Mouse (Mus musculus): Measurements from ENCODE around the gene Dglucy.
A peak's percentile ranks its signal among the peaks of the same experiment; 100 is the strongest.

Gene Dglucy

DNA sequence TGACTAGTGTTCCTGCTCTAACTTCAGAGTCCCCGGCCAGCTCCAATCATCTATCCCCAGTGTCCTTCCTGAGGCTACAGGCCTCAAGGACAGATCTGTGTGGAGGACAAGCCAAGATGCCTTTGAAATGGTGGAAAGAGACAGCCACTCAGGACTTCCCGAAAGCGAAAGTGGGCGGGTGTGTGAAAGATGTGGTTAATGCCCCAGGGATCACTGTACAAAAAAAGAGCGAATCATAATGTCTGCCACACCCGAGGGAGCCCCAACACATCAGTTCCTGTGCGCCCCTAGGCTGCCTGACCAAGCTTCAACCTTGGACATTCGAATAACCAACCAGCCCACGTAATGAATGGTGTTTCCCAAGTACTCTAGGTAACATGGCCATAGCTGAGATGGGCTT, 149.4 kb downstream of the Dglucy start:
- DNase-seq (ENCODE audit: low read depth, low spot score), result no peak

GRCm38 (mm10) chr12:100931653-100932052, 152.8 kb downstream of the Dglucy start:
- no peak for DNase-seq (ENCODE audit: low read depth, low spot score)

- no peak for DNase-seq (ENCODE audit: low read depth, low spot score)
Observed at GRCm38 (mm10) chr12:100934796-100935195, 155.9 kb downstream of the Dglucy start.

DNA sequence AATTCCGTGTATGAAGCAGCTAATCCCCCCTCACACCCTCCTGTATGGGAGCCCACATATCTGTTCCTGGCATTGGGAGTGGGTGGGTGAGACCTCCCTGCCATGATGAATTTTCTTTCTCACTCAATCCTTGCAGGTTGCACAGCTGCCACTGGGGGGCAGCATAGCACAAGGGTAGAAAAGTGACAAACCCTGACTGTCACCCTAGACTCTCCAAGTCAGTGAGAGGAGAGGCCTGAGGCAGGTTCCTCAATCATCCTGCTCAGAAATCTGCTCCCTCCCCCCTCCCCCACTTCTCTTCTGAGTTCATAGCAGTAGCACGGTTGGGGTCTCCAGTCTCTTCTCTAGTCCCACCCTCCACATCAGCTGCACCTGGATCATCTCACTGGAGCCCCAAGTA, 157.3 kb downstream of the Dglucy start:
- DNase-seq (ENCODE audit: low read depth, low spot score), result peak; percentile 76

DNA sequence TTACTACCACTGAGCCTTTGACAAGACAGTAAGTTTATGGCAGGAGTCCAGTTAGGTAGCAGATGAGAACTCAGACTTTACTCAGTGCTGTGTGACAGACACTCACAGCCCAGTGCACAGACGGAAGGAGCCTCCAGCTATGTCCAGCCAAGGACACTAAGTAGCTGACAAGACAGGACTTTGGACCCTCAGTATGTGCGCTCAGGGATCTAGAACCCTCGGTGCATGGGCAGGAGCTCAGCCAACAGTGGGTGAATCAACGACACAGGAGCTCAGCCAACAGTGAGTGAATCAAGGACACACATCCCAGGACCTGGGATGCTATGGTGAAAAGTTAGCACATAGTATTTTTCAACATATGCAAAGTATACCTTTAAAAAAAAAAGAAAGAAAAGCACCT, 157.9 kb downstream of the Dglucy start:
- DNase-seq (ENCODE audit: low read depth, low spot score), result no peak

DNA sequence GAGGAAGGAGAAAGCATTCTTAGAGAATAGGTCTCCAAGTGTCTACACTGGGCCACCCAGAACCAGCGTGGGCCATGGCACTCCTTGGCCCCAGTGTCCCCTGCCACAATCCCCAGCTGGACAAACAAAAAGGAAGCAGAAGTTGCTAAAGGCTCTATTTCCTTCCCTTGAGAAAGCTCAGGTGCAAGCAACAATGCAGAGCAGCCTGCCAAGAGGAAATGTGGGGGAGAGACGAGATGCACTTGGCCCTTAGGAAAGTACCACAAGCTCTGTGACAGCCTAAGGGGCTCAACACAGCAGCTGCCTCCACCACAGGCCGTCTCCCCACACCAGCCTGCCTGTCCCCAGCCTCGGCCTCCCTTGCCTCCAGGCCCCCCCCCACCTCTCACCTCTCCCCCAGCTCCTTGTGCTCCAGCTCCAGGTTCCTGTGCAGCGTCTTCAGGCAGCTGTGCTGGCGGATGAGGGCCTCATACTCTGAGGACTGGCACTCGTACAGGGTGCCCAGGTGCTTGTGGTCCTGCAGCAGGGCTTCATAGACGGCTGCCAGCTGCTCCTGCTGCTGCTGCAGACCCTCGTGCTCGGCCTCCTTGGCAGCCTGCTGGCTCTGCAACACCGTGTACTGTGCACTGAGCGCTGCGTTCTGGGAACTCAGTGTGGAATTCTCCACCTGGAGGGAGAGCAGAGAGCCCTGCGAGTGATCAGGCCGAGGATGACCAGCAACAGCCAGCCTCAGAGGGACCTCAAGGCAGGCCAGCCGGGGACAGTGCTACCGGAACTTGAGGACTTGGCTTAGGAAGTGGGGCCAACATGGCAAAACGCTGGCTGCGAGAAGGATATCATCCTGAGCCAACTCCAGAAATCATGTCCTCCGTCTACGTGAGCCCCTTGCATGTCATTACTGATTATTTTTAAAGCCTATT, 158.8 kb downstream of the Dglucy start:
- no peak for DNase-seq (ENCODE audit: low read depth, low spot score)

DNA sequence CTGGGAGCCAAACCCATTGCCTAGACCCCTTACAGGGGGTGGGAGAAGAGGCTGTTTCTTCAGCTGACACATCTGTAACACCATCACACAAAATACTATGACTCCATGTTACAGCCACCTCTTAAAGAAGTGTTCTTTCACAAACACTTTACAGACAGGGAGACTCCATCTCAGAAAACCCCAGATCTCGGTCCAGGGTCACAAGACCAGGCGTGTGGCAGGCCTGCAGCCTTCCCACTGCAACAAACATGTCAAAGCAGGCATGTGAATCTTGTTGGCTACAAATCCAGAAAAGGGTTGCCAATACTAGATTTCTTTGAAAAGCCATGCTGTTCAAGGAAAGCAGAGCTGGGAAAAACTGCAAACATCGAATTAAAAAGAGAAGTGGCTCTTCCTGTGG, 162.5 kb downstream of the Dglucy start:
- DNase-seq (ENCODE audit: low read depth, low spot score), result no peak

DNA sequence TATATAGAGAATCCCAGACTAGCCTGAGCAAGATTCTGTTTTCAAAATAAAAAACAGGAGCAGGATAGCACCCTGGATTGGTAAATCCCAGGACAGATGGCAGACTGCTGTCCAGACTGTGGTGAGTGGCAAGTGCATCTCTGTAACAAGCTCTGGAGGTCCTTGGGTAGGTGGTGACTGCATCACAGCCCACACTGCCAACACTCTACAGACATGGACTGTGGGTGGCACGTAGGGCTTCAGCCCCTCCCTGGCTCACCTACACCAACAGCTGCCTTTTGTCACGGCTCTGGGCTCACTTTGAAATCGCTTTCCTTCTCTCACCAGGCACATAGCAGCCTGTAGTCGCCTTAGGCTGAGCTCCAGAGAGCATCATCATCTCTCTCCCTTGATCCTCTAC, 164.3 kb downstream of the Dglucy start:
- DNase-seq (ENCODE audit: low read depth, low spot score), result no peak

GRCm38 (mm10) chr12:100944921-100945336, 166.1 kb downstream of the Dglucy start:
- DNase-seq (ENCODE audit: low read depth, low spot score), result no peak

DNA sequence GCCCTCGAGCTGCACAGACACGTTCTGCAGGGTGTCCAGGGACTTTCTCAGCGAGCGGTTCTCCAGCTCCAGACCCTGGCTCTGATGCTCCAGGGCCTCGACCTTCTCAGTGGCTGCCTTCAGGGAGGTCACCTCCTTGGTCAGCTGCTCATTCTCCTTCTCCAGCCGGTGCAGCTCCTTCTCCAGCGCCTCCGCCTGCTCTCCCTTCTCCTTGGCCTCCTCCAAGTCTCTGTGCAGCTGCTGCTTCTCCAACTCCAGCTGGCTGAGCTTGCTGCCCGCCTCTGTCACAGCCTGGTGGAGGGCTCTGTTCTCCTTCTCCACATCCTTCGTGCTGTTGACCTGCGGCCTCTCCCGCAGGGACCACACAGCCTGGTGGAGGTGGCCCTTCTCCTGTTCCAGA, 166.6 kb downstream of the Dglucy start:
- no peak for DNase-seq (ENCODE audit: low read depth, low spot score)

DNA sequence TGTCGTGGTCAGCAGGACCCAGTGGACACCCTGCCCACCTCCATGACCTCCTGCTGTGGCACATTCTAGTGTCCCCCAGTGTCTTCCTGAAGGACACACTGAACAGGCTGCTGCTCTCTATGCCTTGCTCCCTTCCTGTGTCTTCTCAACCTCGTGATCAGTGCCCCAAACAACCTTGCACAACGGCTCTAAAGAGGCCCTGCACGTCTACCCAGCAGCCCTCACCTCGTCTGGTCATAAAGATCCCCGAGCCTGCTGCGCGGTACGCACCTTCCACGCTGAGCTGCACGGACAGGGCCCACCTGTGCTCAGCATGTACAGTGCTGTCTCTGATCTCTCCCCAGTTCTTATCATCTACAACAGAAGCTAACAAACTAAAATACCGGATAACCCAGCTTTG, 167.1 kb downstream of the Dglucy start:
- no peak for DNase-seq (ENCODE audit: low read depth, low spot score)

All from forelimb bud, embryonic 11.5 days (tissue).